Mouse (Mus musculus): ENCODE results near the gene Blvra. TPM values are rescaled to one million over a fixed set of nuclear protein-coding genes. Genes with fewer than 3 reads are reported as not detected.

The Blvra gene
- total and polyA plus RNA-seq, 3 experiments = 18.7 to 23.7 TPM; not detected in 1

DNA sequence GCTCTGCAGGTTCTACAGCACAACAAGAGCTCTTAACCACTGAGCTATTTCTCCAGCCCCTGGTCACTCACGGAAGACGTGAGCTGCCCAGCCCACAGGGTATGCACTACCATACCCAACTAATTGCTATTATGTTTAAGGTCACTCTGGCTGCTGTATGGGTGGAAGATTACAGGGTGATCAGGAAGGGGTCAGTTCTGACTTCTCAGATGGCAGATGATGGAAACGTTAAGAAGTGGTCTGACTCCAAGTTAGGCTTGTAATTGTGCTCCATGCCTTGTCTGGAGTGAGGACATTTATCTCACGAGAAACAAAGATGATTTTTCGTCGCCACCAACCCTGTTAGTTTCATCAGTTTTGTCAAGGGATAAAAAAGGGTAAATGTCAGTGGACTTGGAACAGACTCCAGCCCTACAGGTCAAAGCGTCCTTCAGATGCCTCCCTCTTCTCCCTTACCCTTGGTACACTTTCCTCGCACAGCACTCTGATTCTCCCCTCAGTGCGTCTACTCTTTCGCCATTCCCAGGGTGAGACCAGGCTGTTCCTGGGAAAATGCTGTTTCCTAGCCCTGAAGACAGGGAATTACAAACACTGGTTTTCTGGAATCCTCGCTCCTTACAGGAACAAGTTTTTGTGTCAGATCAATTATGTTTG, 557 bp upstream of the Blvra start:
- Histone ChIP-seq H3K36me3 (ENCODE audit: control insufficient read depth in 1 of 2, insufficient read depth in 2 of 2, low read length in 2 of 2) (peaks cover 0 to 8% of the 10 kb centered on the region in 2 experiments; a peak in 2 of 4 replicates), H3K9ac (ENCODE audit: control insufficient read depth, low read depth, low read length, poor library complexity, severe bottlenecking) (peak overlapping the region; percentile 79), H3K9me3 (replicated peaks; ENCODE audit: insufficient read depth, low read length) (no peaks in the 10 kb centered on the region), H3K4me3 (ENCODE audit: control insufficient read depth in 1 of 2, insufficient read depth in 1 of 2, low read depth in 2 of 2, low read length in 2 of 2) (peak overlapping the region; percentile 58 to 72), H3K27ac (ENCODE audit: control insufficient read depth, low read depth, low read length) (peak overlapping the region; percentile 76), H3K79me2 (ENCODE audit: control insufficient read depth, insufficient read depth, low read length, poor library complexity) (no peaks in the 10 kb centered on the region; the same call in 1 of the 2 replicates), H3K27me3 (ENCODE audit: control insufficient read depth in 1 of 2, insufficient read depth in 2 of 2, low read length in 2 of 2) (no peaks in the 10 kb centered on the region), H3K4me1 (ENCODE audit: control insufficient read depth in 1 of 2, insufficient read depth in 2 of 2, low read length in 2 of 2) (peaks cover 0 to 7% of the 10 kb centered on the region in 2 experiments; a peak in 2 of 4 replicates)
- peak; percentile 43 for DNase-seq (ENCODE audit: low read depth, low spot score)
- TF ChIP-seq GABPA (IDR thresholded peaks at IDR 0.05; ENCODE audit: low read depth, low read length) = no peak
- no peak for TF ChIP-seq ZKSCAN1 (IDR thresholded peaks at IDR 0.05; ENCODE audit: low read depth, low read length)
- TF ChIP-seq NELFE (IDR thresholded peaks at IDR 0.05; ENCODE audit: low read depth, low read length) = no peak
- TF ChIP-seq ZC3H11A (IDR thresholded peaks at IDR 0.05; ENCODE audit: low read depth, low read length) = no peak
- no peak for TF ChIP-seq RCOR1 (IDR thresholded peaks at IDR 0.05; ENCODE audit: low read depth, low read length)
- no peak for TF ChIP-seq MAZ (IDR thresholded peaks at IDR 0.05; ENCODE audit: low read depth, low read length)
- no peak for TF ChIP-seq MAFK (IDR thresholded peaks at IDR 0.05; ENCODE audit: borderline replicate concordance, low read depth, low read length)
- no peak for TF ChIP-seq RAD21 (IDR thresholded peaks at IDR 0.05; ENCODE audit: low read depth, low read length)
- no peak for TF ChIP-seq ELF1 (IDR thresholded peaks at IDR 0.05; ENCODE audit: low read depth, low read length)
- no peak for TF ChIP-seq KAT2A (conservative IDR thresholded peaks at IDR 0.05; ENCODE audit: low read depth, low read length)
- TF ChIP-seq BHLHE40 (IDR thresholded peaks at IDR 0.05; ENCODE audit: borderline replicate concordance, low read depth, low read length) = no peak

DNA sequence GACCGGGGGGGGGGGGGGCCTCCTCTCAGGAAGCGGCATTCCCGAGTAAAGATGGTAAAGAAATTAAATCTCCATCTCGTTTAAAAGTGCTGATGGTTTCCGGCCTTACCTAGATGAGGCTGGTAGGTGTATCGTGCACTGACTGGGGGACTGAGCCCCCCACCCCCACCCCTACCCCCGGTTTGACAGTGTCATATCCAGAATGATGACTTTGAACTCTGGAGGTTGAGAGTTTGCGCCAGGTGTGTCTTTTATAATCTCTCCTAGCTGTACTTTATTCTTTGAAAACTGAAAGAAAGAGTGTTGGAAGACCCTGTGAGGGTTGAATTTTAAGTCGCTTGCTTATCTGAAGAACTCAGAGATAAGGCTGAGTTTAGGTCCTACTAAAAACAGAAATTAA, 414 bp downstream of the Blvra start:
- Histone ChIP-seq H3K4me3 (ENCODE audit: control insufficient read depth in 1 of 2, insufficient read depth in 1 of 2, low read depth in 2 of 2, low read length in 2 of 2) (peak overlapping the region; percentile 58 to 63), H3K4me1 (ENCODE audit: control insufficient read depth in 1 of 2, insufficient read depth in 2 of 2, low read length in 2 of 2) (peaks cover 0 to 7% of the 10 kb centered on the region in 2 experiments; a peak in 2 of 4 replicates), H3K9ac (ENCODE audit: control insufficient read depth, low read depth, low read length, poor library complexity, severe bottlenecking) (peak overlapping the region; percentile 71), H3K27ac (ENCODE audit: control insufficient read depth, low read depth, low read length) (no peak overlapping the region), H3K36me3 (ENCODE audit: control insufficient read depth in 1 of 2, insufficient read depth in 2 of 2, low read length in 2 of 2) (peaks cover 0 to 8% of the 10 kb centered on the region in 2 experiments; a peak in 2 of 4 replicates), H3K79me2 (ENCODE audit: control insufficient read depth, insufficient read depth, low read length, poor library complexity) (no peaks in the 10 kb centered on the region; the same call in 1 of the 2 replicates), H3K27me3 (ENCODE audit: control insufficient read depth in 1 of 2, insufficient read depth in 2 of 2, low read length in 2 of 2) (no peaks in the 10 kb centered on the region), H3K9me3 (replicated peaks; ENCODE audit: insufficient read depth, low read length) (no peaks in the 10 kb centered on the region)
- TF ChIP-seq GATA1 (IDR thresholded peaks at IDR 0.05; ENCODE audit: low read depth, low read length) = peak; percentile 32; the same call in 1 of the 2 replicates
- no peak for TF ChIP-seq POLR2AphosphoS2 (IDR thresholded peaks at IDR 0.05; ENCODE audit: low read length)
- peak; percentile 30 for DNase-seq (ENCODE audit: low read depth, low spot score)

DNA sequence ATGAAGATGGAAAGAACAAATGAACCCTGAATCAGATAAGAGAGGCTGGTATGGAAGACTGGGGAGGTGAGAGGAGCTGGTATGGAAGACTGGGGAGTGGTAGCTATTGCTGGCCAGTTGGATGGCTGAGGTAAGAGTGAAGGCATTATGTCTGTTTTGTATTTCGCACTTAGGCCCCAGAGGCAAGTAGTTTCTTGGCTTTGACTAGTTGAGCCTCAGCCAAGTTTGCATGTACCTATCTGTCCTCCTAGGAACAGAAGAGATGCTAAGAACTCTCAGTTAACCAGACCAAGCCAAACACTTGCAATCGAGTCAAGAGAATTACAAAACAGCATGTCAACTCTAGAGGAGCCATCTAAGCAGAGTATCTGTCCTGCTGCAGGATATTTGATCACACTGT, 3.7 kb downstream of the Blvra start:
- H3K4me3 ChIP-seq (ENCODE audit: control insufficient read depth in 1 of 2, insufficient read depth in 1 of 2, low read depth in 2 of 2, low read length in 2 of 2) = no peak overlapping the region
- peaks cover 0 to 7% of the 10 kb centered on the region in 2 experiments; a peak in 2 of 4 replicates for H3K4me1 ChIP-seq (ENCODE audit: control insufficient read depth in 1 of 2, insufficient read depth in 2 of 2, low read length in 2 of 2)
- H3K79me2 ChIP-seq (ENCODE audit: control insufficient read depth, insufficient read depth, low read length, poor library complexity) = no peaks in the 10 kb centered on the region; the same call in 1 of the 2 replicates
- H3K9ac ChIP-seq (ENCODE audit: control insufficient read depth, low read depth, low read length, poor library complexity, severe bottlenecking) = no peak overlapping the region
- no peak overlapping the region for H3K27ac ChIP-seq (ENCODE audit: control insufficient read depth, low read depth, low read length)
- peaks cover 0 to 8% of the 10 kb centered on the region in 2 experiments; a peak in 1 of 4 replicates for H3K36me3 ChIP-seq (ENCODE audit: control insufficient read depth in 1 of 2, insufficient read depth in 2 of 2, low read length in 2 of 2)
- TF ChIP-seq ZKSCAN1 (IDR thresholded peaks at IDR 0.05; ENCODE audit: low read depth, low read length) (no peak), POLR2A (IDR thresholded peaks at IDR 0.05; ENCODE audit: control insufficient read depth in 1 of 2, insufficient read depth in 1 of 2, low read depth in 1 of 2, low read length in 2 of 2, poor library complexity in 1 of 2) (no peak), ZMIZ1 (IDR thresholded peaks at IDR 0.05; ENCODE audit: low read depth, low read length) (no peak), UBTF (IDR thresholded peaks at IDR 0.05; ENCODE audit: borderline replicate concordance, insufficient read depth, low read depth, low read length) (no peak), MXI1 (IDR thresholded peaks at IDR 0.05; ENCODE audit: low read depth, low read length) (no peak), NRF1 (IDR thresholded peaks at IDR 0.05; ENCODE audit: insufficient read depth, low read depth, low read length, poor library complexity, severe bottlenecking) (no peak), GATA1 (IDR thresholded peaks at IDR 0.05; ENCODE audit: low read depth, low read length) (no peak), CTCF (IDR thresholded peaks at IDR 0.05 in 2 of 3, conservative IDR thresholded peaks at IDR 0.05 in 1 of 3; ENCODE audit: control insufficient read depth in 1 of 3, insufficient read depth in 1 of 3, low read depth in 2 of 3, low read length in 3 of 3, poor library complexity in 1 of 3, severe bottlenecking in 1 of 3) (no peak), NELFE (IDR thresholded peaks at IDR 0.05; ENCODE audit: low read depth, low read length) (no peak)
- no peak for DNase-seq (ENCODE audit: low read depth, low spot score)
- H3K27me3 ChIP-seq (ENCODE audit: control insufficient read depth in 1 of 2, insufficient read depth in 2 of 2, low read length in 2 of 2) = no peaks in the 10 kb centered on the region
- no peaks in the 10 kb centered on the region for H3K9me3 ChIP-seq (replicated peaks; ENCODE audit: insufficient read depth, low read length)
